Mouse (Mus musculus): ENCODE results near the gene Hdac9.

DNA sequence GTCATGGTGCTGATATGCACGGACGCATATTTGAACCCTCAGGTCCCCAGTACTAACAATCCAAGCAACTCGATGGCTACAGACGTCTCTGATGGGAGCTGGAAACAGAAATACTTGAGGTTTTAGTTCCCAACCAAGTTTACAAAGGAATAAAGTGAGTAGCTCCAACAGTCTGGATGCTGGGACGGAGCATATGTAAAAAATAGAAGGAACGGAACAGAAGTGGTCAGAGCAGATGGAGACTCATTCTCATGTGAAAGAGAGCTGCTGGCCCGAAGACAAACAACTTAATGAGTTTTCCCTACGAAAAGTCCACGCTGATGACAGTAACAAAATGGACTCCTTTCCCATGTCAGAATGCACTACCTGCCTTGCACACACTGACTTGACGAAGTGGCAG lies 518.3 kb downstream of the Hdac9 start:
- TF ChIP-seq TAL1 (IDR thresholded peaks at IDR 0.05; ENCODE audit: low read length), result no peak
- no peak for TF ChIP-seq GATA1 (IDR thresholded peaks at IDR 0.05; ENCODE audit: low read length)
